23 mouse cellular contexts compared by ENCODE assay signal in genomic region chr5:113681219-113681618, GRCm38 (mm10). TPM values are rescaled to one million over a fixed set of nuclear protein-coding genes. Genes with fewer than 3 reads are reported as not detected.
"Had no signal": no experiment of that assay in that cellular context is flagged by ENCODE, and none has a peak within 500 bp of the region (broad histone marks: within the 10 kb centered on the region; RNA-seq: fewer than 3 reads in every experiment).

No protein-coding gene starts in this region.

- H3K4me3 ChIP-seq: limb, embryonic 12.5 days; limb, embryonic 15.5 days; midbrain, embryonic 12.5 days; midbrain, embryonic 15.5 days; neural tube, embryonic 12.5 days; neural tube, embryonic 15.5 days had no signal

- H3K4me1 ChIP-seq: midbrain, embryonic 12.5 days; midbrain, embryonic 15.5 days; neural tube, embryonic 12.5 days had no signal

- H3K4me2 ChIP-seq: limb, embryonic 12.5 days; limb, embryonic 15.5 days; liver, embryonic 11.5 days; lung, embryonic 14.5 days; midbrain, embryonic 12.5 days; midbrain, embryonic 15.5 days; neural tube, embryonic 12.5 days; neural tube, embryonic 15.5 days had no signal

- H3K27ac ChIP-seq: limb, embryonic 12.5 days; limb, embryonic 15.5 days; liver, embryonic 14.5 days; macrophage; midbrain, embryonic 12.5 days; midbrain, embryonic 15.5 days; neural tube, embryonic 12.5 days; neural tube, embryonic 15.5 days; stomach, postnatal 0 days had no signal

- ATAC-seq: liver, postnatal 0 days; lung, postnatal 0 days; midbrain, embryonic 15.5 days had no signal

- H3K36me3 ChIP-seq: limb, embryonic 12.5 days; limb, embryonic 15.5 days; midbrain, embryonic 12.5 days; midbrain, embryonic 15.5 days; neural tube, embryonic 12.5 days; neural tube, embryonic 15.5 days had no signal

- H3K9ac ChIP-seq: limb, embryonic 12.5 days; limb, embryonic 15.5 days; liver, embryonic 14.5 days; liver, postnatal 0 days; lung, embryonic 14.5 days; midbrain, embryonic 12.5 days; midbrain, embryonic 15.5 days; neural tube, embryonic 12.5 days; neural tube, embryonic 15.5 days had no signal

- DNase-seq: kidney, postnatal 14 days; kidney, postnatal 4 days; left cerebral cortex, postnatal 4 days; liver, postnatal 0 days; lung, embryonic 14.5 days; right cerebral cortex, adult 18-20 months; right cerebral cortex, postnatal 14 days; right cerebral cortex, postnatal 4 days; thymus, adult 2 months; thymus, postnatal 14 days; thymus, postnatal 4 days had no signal

- H3K27me3 ChIP-seq: limb, embryonic 12.5 days; limb, embryonic 15.5 days; midbrain, embryonic 12.5 days; midbrain, embryonic 15.5 days; neural tube, embryonic 12.5 days; neural tube, embryonic 15.5 days had no signal

- H3K9me3 ChIP-seq: limb, embryonic 12.5 days; limb, embryonic 15.5 days; midbrain, embryonic 12.5 days; midbrain, embryonic 15.5 days; neural tube, embryonic 12.5 days; neural tube, embryonic 15.5 days had no signal

RNA-seq across cellular contexts. Expression of gene 1700069L16Rik, which starts 43.4 kb away (rescaled TPM):
- polyA plus RNA-seq: limb, embryonic 12.5 days; limb, embryonic 15.5 days; liver, embryonic 11.5 days; liver, embryonic 14.5 days; liver, postnatal 0 days; lung, embryonic 14.5 days; lung, postnatal 0 days; macrophage; midbrain, embryonic 12.5 days; midbrain, embryonic 15.5 days; neural tube, embryonic 12.5 days; neural tube, embryonic 15.5 days; stomach, embryonic 14.5 days; stomach, postnatal 0 days; thymus, adult 2 months had no signal
